Mouse (Mus musculus) liver, postnatal 0 days (tissue): ENCODE results near the gene Dapk3.

Experiments
- CTCF ChIP-seq: sonication (generic); IDR thresholded peaks from 2 replicates; pipeline ENCODE4 v1.5.1; 2016; ENCODE audit warnings: antibody characterized with exemption, low read depth
- EP300 ChIP-seq: IDR thresholded peaks from 2 replicates; pipeline ENCODE4 v1.6.1; 2016; ENCODE audit warnings: antibody characterized with exemption, low read depth, mild to moderate bottlenecking

DNA sequence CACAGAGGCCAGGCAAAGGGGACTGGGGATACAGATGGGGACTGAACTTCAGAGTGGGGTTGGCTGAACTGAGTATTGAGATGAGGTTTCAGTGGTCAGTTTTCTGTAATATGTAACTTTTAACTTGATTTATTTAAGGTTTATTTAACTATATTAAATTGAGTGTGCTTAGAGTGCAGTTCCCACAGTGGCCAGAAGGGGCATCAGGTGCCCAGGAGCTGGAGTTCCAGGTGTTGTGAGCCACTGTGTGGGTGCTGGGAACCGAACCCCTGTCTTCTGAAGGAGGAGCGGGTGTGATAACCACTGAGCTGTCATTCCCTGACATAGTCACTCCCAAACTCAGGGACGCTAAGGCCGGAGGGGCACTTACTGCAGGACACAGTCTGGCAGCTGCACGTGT is 27.3 kb downstream of the Dapk3 start:
- TF ChIP-seq CTCF = peak; percentile 49
- TF ChIP-seq EP300 = no peak
